Mouse (Mus musculus) layer of hippocampus, adult 2 months (tissue): ENCODE measurements around the gene Ttll13. TPM values are rescaled to one million over a fixed set of nuclear protein-coding genes. Genes with fewer than 3 reads are reported as not detected.

Experiments
- DNase-seq, 2 experiments: peaks; one replicate each; pipeline ENCODE4 v3.0.0; 2022; ENCODE audit warnings: low spot score in 2 of 2
- H3K27ac ChIP-seq: fragments of 200-600 bp; 2 replicates; pipeline ENCODE4 v1.8.1; 2022
- H3K4me3 ChIP-seq: fragments of 200-600 bp; 2 replicates; pipeline ENCODE4 v1.8.1; 2022; ENCODE audit warnings: mild to moderate bottlenecking
- CTCF ChIP-seq: fragments of 200-600 bp; conservative IDR thresholded peaks from 2 replicates; pipeline ENCODE4 v1.8.1; 2022; ENCODE audit warnings: antibody characterized with exemption, mild to moderate bottlenecking, moderate library complexity
- total RNA-seq, 2 experiments: library from RNA; stranded (reverse); gene quantifications; 2 replicates each; pipeline ENCODE4 v1.2.3; 2021

Ttll13 gene
- total RNA-seq, 2 experiments from 2014 or later = 1.4 to 3.3 TPM

DNA sequence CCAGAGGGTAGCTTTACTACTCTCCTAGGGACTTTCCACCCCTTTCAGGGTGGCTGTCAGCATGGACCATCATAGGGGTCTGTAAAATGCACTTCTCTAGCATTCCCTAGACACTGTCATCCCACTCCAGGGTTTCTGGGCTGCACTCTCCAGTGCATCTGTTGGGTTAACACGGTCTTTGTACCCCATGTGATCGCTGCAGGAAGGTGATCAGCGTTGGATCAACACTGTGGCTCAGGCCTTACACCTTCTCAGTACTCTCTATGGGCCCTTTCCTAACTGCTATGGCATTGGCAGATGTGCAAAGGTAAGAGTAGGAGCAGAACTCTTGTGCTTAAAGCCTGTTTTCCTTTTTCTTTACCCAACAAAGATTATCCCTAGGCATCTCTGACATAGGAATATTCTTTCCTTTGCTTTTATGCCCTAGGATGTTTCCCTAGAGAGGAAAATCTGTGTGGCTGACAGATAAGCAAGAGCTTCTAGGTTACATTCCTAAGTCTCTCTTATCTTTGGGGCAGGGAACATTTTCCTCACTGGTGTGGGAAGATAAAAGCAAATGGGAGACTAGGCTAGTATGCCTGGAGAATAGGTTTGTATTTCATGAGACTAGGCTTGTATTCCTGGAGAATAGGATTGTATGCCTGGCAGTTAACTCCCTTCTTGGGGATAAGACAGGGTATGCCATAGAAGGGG lies 37.2 kb downstream of the Ttll13 start:
- DNase-seq = no peak
- Histone ChIP-seq H3K27ac (no peak overlapping the region), H3K4me3 (no peak overlapping the region)
- no peak for TF ChIP-seq CTCF

DNA sequence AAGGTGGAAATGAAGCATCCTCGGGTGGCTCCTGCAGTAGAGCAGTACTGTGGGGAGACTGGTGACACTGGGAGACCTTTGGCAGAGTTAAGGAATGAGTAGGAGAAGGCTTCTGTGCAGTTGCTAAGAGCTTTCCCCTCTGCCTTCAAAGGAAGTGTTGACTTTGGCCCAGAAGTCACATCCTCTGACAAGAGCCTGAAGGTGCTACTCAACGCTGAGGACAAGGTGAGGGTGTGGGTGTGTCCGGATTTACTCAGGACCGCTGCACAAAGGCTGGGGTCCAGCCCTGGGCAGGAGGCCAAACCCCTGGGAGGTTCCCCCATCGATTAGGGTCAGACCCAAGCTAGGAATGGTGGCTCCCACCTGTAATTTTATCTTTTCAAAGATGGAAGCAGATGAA lies 38.2 kb downstream of the Ttll13 start:
- no peak for DNase-seq
- no peak overlapping the region for H3K4me3 ChIP-seq
- TF ChIP-seq CTCF = no peak
- no peak overlapping the region for H3K27ac ChIP-seq

DNA sequence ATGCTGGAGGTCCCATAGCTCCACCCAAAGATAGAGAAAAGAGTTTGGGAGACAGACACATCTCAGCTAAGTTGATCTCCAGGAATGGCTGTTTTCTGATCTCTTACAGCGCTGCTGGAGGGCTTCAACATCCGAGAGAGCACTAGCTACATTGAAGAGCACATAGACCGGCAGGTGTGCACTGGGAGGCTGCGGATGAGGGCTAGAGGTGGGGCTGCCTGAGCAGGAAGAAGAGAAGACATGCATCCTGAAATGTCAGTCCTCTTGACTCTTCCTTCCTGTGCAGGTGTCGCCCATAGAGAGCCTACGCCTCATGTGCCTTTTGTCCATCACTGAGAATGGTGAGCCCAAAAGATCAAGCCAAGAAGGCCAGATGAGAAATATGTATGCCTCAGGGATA lies 39.5 kb downstream of the Ttll13 start:
- DNase-seq = no peak
- Histone ChIP-seq H3K27ac (no peak overlapping the region), H3K4me3 (no peak overlapping the region)
- TF ChIP-seq CTCF = no peak

DNA sequence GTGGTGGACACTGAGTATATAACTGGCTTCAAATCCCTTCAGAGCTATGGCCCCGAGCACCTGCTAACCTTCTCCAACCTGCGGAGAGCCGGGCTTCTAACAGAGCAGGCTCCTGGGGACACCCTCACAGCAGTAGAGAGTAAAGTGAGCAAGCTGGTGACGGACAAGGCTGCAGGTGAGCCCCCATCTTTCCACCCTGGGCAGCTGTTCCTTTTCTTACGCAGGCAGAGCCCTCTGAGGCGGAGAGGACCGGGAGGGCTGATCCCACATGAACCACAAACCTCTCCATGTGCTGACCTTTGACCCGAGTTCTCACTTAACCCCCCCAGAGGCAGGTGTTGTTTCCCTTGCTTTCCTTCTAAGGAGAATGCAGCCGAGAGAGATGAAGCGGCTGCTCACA lies 41.6 kb downstream of the Ttll13 start:
- Histone ChIP-seq H3K4me3 (no peak overlapping the region), H3K27ac (no peak overlapping the region)
- no peak for DNase-seq
- no peak for TF ChIP-seq CTCF

DNA sequence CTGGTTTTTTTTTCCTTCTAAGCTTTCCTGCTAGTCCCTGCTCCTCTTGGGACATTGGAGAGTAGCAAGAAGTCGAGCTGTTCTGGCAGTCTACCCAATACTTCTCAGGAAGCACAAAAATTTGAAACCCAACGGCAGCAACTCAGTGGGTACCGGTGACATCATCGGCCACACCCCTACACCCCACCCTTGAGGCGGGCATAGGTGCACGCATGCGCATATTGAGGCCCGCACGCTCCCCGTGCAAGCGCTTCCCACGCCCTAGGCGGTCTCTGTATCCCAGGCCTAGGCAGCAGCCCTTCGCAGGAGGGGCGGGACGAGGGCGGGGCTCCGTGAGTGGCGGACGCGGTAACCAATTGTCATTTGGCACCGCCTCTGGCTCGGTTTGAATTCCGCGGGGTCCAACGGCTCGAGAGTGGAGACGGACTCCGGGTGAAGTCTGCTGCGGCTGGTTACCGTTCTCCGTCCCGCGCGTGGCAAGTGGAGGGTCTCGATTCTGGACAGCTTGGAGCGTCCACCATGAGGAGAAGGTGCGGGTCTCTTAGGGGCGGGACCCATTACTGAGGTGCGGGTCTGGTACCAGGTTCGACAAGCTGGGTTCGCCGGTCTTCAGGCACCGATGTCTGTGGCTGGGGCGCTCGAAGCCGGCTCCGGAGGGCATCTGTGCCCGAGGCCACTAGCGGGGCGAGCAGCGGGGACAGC lies 48.0 kb downstream of the Ttll13 start, which contains the start of gene Prc1:
Gene Prc1, plus strand, starts transcription at position 389 of the 702 bp plus-strand sequence.
- H3K27ac ChIP-seq = peak within 1 kb of the TSS; percentile 61; the same call in 1 of the 2 replicates
- TF ChIP-seq CTCF = no peak
- H3K4me3 ChIP-seq = peak within 1 kb of the TSS; percentile 60
- DNase-seq = peak; percentile 98

DNA sequence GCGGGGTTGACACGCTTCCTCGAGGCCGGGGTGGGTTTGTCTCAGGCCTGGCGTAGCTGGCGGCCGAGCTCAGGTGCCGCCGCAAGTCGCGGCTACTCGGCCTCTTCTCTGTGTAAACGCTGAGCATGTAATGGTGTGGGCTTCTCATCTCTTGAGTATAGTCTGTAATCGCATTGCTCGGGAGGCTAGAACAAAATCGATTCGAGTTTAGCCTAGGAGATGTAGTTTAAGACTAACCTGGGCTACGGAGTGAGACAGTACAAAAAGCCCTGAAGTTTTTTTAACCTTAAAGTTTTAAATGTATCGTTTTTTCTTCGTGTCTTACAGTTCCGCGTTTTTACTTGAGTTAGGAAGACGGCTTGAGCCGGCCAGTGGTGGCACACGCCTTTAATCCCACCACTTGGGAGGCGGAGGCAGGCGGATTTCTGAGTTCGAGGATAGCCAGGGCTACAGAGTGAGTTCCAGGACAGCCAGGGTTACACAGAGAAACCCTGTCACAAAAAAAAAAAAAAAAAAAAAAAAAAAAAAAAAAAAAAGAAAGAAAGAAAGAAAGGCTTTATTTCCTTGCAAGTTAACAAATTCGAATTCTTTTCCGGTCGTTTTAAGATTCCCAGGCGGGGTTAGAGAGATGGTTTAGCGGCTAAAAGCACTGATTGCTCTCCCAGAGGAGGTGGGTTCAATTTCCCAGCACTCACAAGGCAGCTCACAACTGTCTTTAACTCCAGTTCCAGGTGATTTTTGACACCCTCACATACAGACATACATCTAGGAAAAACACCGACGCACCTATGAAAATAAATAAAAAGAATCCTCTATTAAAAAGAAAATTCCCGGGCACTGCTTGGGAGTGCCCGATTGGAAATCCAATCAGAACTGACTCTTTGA lies 48.8 kb downstream of the Ttll13 start:
- no peak for TF ChIP-seq CTCF
- H3K27ac ChIP-seq = no peak overlapping the region

DNA sequence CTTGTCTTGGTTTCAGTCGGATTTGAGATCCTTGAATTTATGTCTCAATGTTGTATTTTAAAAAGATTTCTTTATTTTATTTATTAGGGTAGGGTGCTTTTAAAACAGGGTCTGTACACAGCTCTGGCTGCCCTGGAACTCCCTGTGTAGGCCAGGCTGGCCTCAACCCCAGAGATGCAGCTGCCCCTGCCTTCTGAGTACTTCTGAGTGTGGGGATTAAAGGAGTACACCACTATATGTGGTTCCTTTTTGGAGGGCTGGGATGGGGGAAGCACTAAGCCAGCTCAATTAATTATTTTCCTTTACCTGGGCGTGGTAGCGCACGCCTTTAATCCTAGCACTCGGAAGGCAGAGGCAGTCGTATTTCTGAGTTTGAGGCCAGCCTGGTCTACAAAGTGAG lies 50.3 kb downstream of the Ttll13 start:
- DNase-seq = no peak
- H3K4me3 ChIP-seq = no peak overlapping the region
- no peak overlapping the region for H3K27ac ChIP-seq
- TF ChIP-seq CTCF = no peak

More for the DNA sequence above, 48.8 kb downstream of the Ttll13 start:
- H3K4me3 ChIP-seq = peak overlapping the region; percentile 60
- DNase-seq = no peak

DNA sequence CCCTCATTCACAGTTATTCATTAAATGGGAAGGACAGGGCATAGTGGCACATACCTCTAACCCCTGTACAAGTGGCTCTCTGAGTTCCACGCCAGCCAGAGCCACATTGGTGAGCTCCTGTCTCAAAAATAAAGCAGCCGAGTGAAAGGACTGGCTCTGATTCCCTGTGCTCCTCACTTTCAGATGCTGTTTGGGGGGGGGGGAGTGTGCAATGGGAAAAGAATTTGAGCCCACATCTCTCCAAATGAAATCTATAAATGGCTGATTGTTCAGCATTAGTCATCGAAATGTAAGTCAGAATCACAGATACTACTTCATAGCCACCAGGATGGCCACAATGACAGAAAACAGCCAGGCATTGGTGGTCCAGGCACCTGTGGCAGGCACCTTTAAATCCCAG lies 50.9 kb downstream of the Ttll13 start:
- H3K27ac ChIP-seq = no peak overlapping the region
- no peak for TF ChIP-seq CTCF
- no peak for DNase-seq

DNA sequence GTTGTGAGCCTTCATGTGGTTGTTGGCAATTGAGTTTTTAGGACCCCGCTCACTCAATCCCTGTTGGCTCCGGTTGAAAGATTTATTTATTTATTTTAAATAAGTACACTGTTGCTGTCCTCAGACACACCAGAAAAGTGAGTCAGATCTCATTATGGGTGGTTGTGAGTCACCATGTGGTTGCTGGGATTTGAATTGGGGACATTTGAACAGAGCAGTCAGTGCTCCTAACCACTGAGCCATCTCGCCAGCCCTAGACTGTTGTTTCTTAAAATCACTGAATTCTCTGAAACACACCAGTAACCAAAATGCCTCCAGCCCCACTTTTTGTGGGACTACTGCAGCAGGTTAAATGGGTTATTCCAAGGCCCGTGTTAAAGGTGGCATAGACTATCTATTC lies 52.6 kb downstream of the Ttll13 start:
- H3K4me3 ChIP-seq = no peak overlapping the region
- DNase-seq = no peak
- H3K27ac ChIP-seq = no peak overlapping the region
- no peak for TF ChIP-seq CTCF

More for the DNA sequence above, 50.9 kb downstream of the Ttll13 start:
- no peak overlapping the region for H3K4me3 ChIP-seq

DNA sequence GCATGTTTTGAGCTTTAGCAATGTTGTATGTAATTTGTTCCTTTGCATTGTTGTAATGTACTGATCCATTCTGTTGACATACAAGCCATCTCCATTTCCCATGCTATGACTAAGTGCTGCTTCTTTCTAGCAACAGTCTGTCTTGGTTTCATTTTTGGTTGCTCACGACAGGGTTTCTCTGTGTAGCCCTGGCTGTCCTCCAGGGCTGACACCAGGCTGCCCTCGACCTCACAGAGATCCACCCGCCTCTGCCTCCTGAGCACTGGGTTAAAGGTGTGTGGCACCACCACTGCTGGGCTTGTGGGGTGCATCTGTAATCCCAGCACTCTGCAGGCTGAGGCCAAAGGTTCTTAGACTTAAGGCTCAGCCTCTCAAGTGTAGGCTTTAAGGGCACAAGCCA lies 53.4 kb downstream of the Ttll13 start:
- no peak overlapping the region for H3K4me3 ChIP-seq
- H3K27ac ChIP-seq = no peak overlapping the region

DNA sequence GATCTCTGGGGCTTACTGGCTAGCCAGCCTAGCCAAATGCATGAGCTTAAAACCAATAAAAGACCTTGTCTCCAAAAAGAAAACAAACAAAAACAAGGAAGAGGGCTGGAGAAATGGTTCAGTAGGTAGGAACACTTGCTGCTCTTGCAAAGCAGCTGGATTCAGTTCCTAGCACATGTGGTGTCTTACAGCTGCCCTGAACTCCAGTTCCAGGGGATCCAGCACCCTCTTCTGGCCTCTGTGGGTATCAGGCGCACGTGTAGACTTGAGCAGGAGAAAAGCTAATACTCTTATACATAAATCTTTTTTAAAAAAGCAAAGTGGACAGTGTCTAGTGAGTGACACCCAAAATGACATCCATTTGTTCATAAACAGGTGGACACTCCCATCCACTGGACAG lies 55.3 kb downstream of the Ttll13 start:
- no peak overlapping the region for H3K27ac ChIP-seq
- H3K4me3 ChIP-seq = no peak overlapping the region
- no peak for DNase-seq
- TF ChIP-seq CTCF = peak; percentile 20; the same call in 1 of the 2 replicates

More for the DNA sequence above, 53.4 kb downstream of the Ttll13 start:
- no peak for TF ChIP-seq CTCF
- no peak for DNase-seq

DNA sequence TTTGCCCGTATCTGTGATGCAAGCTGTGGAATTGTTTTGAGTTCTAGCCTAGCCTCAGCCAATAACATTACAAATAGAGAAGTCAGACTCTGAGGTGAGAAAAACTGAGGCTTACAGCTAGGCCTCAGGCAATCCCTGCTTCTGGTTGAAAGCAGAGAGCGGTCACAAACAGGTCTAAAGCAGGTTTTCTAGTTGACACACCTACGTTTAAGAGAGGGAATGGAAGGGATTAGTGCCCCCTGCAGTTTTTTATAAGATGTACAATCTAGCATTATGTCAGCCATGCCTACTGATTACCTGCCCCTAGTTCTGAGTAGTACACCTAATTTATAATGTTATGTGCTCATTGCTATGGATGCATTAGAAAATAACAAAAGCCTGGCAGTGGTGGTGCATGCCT lies 61.6 kb downstream of the Ttll13 start:
- no peak for DNase-seq
- H3K27ac ChIP-seq = no peak overlapping the region
- peak; percentile 35 for TF ChIP-seq CTCF
- no peak overlapping the region for H3K4me3 ChIP-seq

Other genes starting within 250 kb of the Ttll13 start
- 10 to 100 TPM; 21.4 to 27.3 TPM for gene Zfp710, start 221.6 kb upstream of the Ttll13 start, total RNA-seq
- gene Idh2, start 131.0 kb upstream of the Ttll13 start, total RNA-seq = 10 to 100 TPM; 63.8 to 69.8 TPM
- gene Sema4b, start 59.5 kb upstream of the Ttll13 start, total RNA-seq = 10 to 100 TPM; 25.7 to 27.5 TPM
- gene Cib1, start 13.6 kb upstream of the Ttll13 start, total RNA-seq = 10 to 100 TPM; 23.6 to 25.0 TPM
- gene Gdpgp1, start 13.5 kb upstream of the Ttll13 start, total RNA-seq = 1 to 10 TPM; 6.1 to 6.8 TPM
- gene Ngrn, start 14.8 kb downstream of the Ttll13 start, total RNA-seq = 10 to 100 TPM; 38.5 to 42.2 TPM
- gene Vps33b, start 23.3 kb downstream of the Ttll13 start, total RNA-seq = 10 to 100 TPM; 22.9 to 24.7 TPM
- 1 to 10 TPM; 1.2 to 2.7 TPM for gene Prc1, start 48.1 kb downstream of the Ttll13 start, total RNA-seq
- gene Rccd1, start 78.1 kb downstream of the Ttll13 start, total RNA-seq = 10 to 100 TPM; 15.3 to 19.8 TPM
- gene Unc45a, start 94.6 kb downstream of the Ttll13 start, total RNA-seq = 10 to 100 TPM; 38.0 to 40.9 TPM
- gene Hddc3, start 96.7 kb downstream of the Ttll13 start, total RNA-seq = 10 to 100 TPM; 45.5 to 46.6 TPM
- gene Man2a2, start 125.0 kb downstream of the Ttll13 start, total RNA-seq = 100 to 1,000 TPM; 169 to 178 TPM
- 1 to 10 TPM; 5.0 to 5.7 TPM for gene Fes, start 141.6 kb downstream of the Ttll13 start, total RNA-seq
- 10 to 100 TPM; 39.4 to 40.6 TPM for gene Furin, start 159.1 kb downstream of the Ttll13 start, total RNA-seq